Mouse (Mus musculus) limb, embryonic 14.5 days (tissue): ENCODE measurements at regions not wholly inside any gene's neighbourhood (a gene's known extent, or its start where the extent isn't known, plus 50 kb on each side); places are given as distances from the start of the nearest gene placed in this dataset.

Experiments
- ATAC-seq: fragments of 200-750 bp; cut with Nextera tagmentation; 2 replicates; pipeline ENCODE4 v1.8.0; 2017; ENCODE audit warnings: low read depth, moderate number of reproducible peaks, moderate TSS enrichment; ENCODE audit not compliant: low FRiP score
- DNase-seq: peaks from one replicate; pipeline ENCODE4 v3.0.0-alpha.2; 2015; ENCODE audit warnings: low spot score
- H3K27ac ChIP-seq: fragments of 300-500 bp; sonication (generic); replicated peaks from 2 replicates; pipeline ENCODE4 v1.5.1; 2014; ENCODE audit warnings: low read depth, mild to moderate bottlenecking, low read length, moderate library complexity, mixed read lengths
- H3K27me3 ChIP-seq: fragments of 300-500 bp; sonication (generic); 2 replicates; pipeline ENCODE4 v1.6.1; 2014; ENCODE audit warnings: low read length, mixed read lengths; ENCODE audit not compliant: control insufficient read depth, insufficient read depth
- H3K36me3 ChIP-seq: fragments of 300-500 bp; sonication (generic); 2 replicates; pipeline ENCODE4 v1.6.1; 2014; ENCODE audit warnings: mild to moderate bottlenecking, low read length, moderate library complexity, mixed read lengths; ENCODE audit not compliant: control insufficient read depth, insufficient read depth
- H3K4me1 ChIP-seq: fragments of 300-500 bp; sonication (generic); 2 replicates; pipeline ENCODE4 v1.6.1; 2014; ENCODE audit warnings: antibody characterized with exemption, low read length, mixed read lengths; ENCODE audit not compliant: control insufficient read depth, insufficient read depth
- H3K4me2 ChIP-seq: fragments of 300-500 bp; sonication (generic); replicated peaks from 2 replicates; pipeline ENCODE4 v1.6.1; 2014; ENCODE audit warnings: low read depth, mild to moderate bottlenecking, low read length, moderate library complexity; ENCODE audit not compliant: severe bottlenecking
- H3K4me3 ChIP-seq: fragments of 300-500 bp; sonication (generic); replicated peaks from 2 replicates; pipeline ENCODE4 v1.5.1; 2014; ENCODE audit warnings: low read length
- H3K9ac ChIP-seq: fragments of 300-500 bp; sonication (generic); 2 replicates; pipeline ENCODE4 v1.6.1; 2014; ENCODE audit warnings: mild to moderate bottlenecking, low read depth, low read length, moderate library complexity; ENCODE audit not compliant: severe bottlenecking
- H3K9me3 ChIP-seq: fragments of 300-500 bp; sonication (generic); 2 replicates; pipeline ENCODE4 v1.6.1; 2016; ENCODE audit warnings: low read length; ENCODE audit not compliant: control insufficient read depth
- POLR2A ChIP-seq: fragments of 200-500 bp; IDR thresholded peaks from 2 replicates; pipeline ENCODE4 v1.8.0; 2012; ENCODE audit warnings: inconsistent platforms, mild to moderate bottlenecking, moderate library complexity, borderline replicate concordance; ENCODE audit not compliant: insufficient read depth, insufficient read length; ENCODE audit errors: extremely low read depth
- WGBS: fragments of 180-500 bp; shearing (Covaris S2); extraction: QIAGEN DNeasy Blood & Tissue Kit; methylation state at CpG from one replicate; pipeline ENCODE4 v1.1.7; 2014; 5-methylcytosine and 5-hydroxymethylcytosine counted together

- no peak overlapping the region for H3K4me2 ChIP-seq
- H3K27ac ChIP-seq, result no peak overlapping the region
- no peak for DNase-seq
- no peaks in the 10 kb centered on the region for H3K36me3 ChIP-seq
- ATAC-seq, result no peak
- no peaks in the 10 kb centered on the region for H3K4me1 ChIP-seq
- TF ChIP-seq POLR2A, result no peak
- no peaks in the 10 kb centered on the region for H3K9me3 ChIP-seq
- no peak overlapping the region for H3K4me3 ChIP-seq
- 84% methylated on average over 10 of the region's 10 CpGs for WGBS
- H3K27me3 ChIP-seq, result no peaks in the 10 kb centered on the region
- no peak overlapping the region for H3K9ac ChIP-seq
Observed at GRCm38 (mm10) chr5:144664571-144665295, 96.9 kb downstream of the Tmem130 start.

GRCm38 (mm10) chr5:144668060-144668459 lies 93.6 kb downstream of the Tmem130 start:
- no peak for ATAC-seq
- H3K27me3 ChIP-seq, result no peaks in the 10 kb centered on the region
- no peak overlapping the region for H3K27ac ChIP-seq
- WGBS, result 65% methylated on average over 3 of the region's 3 CpGs
- no peak overlapping the region for H3K4me3 ChIP-seq
- DNase-seq, result no peak
- no peaks in the 10 kb centered on the region for H3K9me3 ChIP-seq
- TF ChIP-seq POLR2A, result no peak
- no peak overlapping the region for H3K4me2 ChIP-seq
- no peak overlapping the region for H3K9ac ChIP-seq
- no peaks in the 10 kb centered on the region for H3K4me1 ChIP-seq
- no peaks in the 10 kb centered on the region for H3K36me3 ChIP-seq

GRCm38 (mm10) chr5:144678815-144679750 lies 82.5 kb downstream of the Tmem130 start:
- 84% methylated on average over 13 of the region's 13 CpGs for WGBS
- no peaks in the 10 kb centered on the region for H3K27me3 ChIP-seq
- ATAC-seq, result no peak

GRCm38 (mm10) chr5:144684184-144684583 lies 77.4 kb downstream of the Tmem130 start:
- Histone ChIP-seq H3K9ac (no peak overlapping the region), H3K27ac (no peak overlapping the region), H3K9me3 (no peaks in the 10 kb centered on the region), H3K27me3 (no peaks in the 10 kb centered on the region), H3K4me1 (peaks cover 10% of the 10 kb centered on the region; the same call in 1 of the 2 replicates), H3K4me3 (no peak overlapping the region), H3K4me2 (no peak overlapping the region), H3K36me3 (no peaks in the 10 kb centered on the region)
- no peak for TF ChIP-seq POLR2A
- ATAC-seq, result no peak
- 68% methylated on average over 1 of the region's 1 CpGs for WGBS
- DNase-seq, result no peak

More at GRCm38 (mm10) chr5:144678815-144679750, 82.5 kb downstream of the Tmem130 start:
- no peak for TF ChIP-seq POLR2A
- Histone ChIP-seq H3K4me3 (no peak overlapping the region), H3K9ac (no peak overlapping the region), H3K9me3 (no peaks in the 10 kb centered on the region), H3K4me1 (no peaks in the 10 kb centered on the region), H3K36me3 (no peaks in the 10 kb centered on the region), H3K4me2 (no peak overlapping the region), H3K27ac (no peak overlapping the region)
- DNase-seq, result no peak
